Mouse (Mus musculus) layer of hippocampus, postnatal 14 days (tissue): Measurements from ENCODE around the gene Mlxip. TPM values are rescaled to one million over a fixed set of nuclear protein-coding genes. Genes with fewer than 3 reads are reported as not detected.

ENCODE experiments used
- DNase-seq, 2 experiments: peaks; one replicate each; pipeline ENCODE4 v3.0.0; 2021 to 2022; ENCODE audit warnings: low spot score in 2 of 2, mixed read lengths in 1 of 2
- total RNA-seq, 2 experiments: library from RNA; stranded (reverse); gene quantifications; 2 replicates each; pipeline ENCODE4 v1.2.3; 2021

The Mlxip gene
- total RNA-seq, 2 experiments from 2014 or later, result 22.9 to 25.2 TPM

- peak; percentile 51 to 70 for DNase-seq
Measured at GRCm38 (mm10) chr5:123431524-123432304, 37.1 kb downstream of the Mlxip start.

GRCm38 (mm10) chr5:123432305-123432874 is 37.8 kb downstream of the Mlxip start:
- no peak for DNase-seq

GRCm38 (mm10) chr5:123436071-123436779 is 41.6 kb downstream of the Mlxip start:
- no peak for DNase-seq

DNA sequence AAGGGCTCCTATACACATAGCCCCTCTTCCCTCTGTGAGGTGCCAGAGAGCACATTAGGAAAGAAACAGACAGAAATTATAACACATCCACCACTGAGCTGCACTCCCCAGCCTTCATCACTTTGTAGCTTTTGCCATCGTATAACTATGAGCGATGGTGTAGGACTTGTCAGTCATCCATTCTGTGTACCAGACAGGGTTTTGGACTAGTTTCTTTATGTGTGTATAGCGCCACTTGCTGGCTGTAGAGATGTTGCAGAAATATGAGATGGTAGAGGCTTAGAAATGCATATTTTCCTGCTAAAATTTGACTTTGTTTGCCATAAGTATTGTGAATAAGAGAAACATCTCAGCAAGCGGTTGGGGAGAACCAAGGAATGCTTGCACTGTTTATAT is 42.2 kb downstream of the Mlxip start:
- peak; percentile 48 to 74 for DNase-seq

DNA sequence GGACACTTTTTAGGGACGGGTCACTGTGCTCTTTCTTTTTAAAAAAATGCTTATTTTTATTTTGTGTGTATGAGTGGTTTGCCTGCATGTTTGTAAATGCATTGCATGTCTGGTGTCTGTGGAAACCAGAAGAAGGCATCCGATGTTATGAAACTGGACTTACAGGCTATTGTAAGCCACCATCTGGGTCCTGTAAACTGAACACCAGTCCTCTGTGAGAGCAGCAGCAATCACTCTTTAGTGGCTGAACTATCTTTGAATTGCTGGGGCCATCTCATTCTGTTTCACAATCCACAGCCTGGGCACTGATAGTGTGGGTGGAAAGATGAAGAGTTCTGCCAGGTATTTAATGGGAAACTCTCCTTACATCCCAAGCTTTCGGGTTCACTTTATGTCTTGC is 43.8 kb downstream of the Mlxip start:
- no peak for DNase-seq

DNA sequence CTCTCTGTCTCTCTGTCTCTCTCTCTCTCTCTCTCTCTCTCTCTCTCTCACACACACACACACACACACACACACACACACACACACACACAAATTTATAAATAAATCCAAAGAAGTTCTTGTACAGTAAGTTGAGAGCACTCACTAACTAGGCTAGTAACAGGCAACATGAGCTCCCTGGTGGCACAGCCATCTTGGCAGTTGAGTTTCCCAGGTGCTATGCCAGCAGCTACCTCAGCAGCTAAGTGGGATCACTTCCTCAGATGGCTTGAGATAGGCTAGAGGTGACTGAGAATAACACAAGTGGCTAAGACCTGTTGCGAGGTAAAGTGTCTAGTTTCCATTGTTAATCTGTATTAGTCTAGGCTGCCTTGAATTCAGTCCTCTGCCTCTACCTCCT is 44.7 kb downstream of the Mlxip start:
- DNase-seq, result no peak

- no peak for DNase-seq
Measured at GRCm38 (mm10) chr5:123439941-123440340, 45.3 kb downstream of the Mlxip start.

GRCm38 (mm10) chr5:123440664-123441063 is 46.1 kb downstream of the Mlxip start:
- no peak for DNase-seq

DNA sequence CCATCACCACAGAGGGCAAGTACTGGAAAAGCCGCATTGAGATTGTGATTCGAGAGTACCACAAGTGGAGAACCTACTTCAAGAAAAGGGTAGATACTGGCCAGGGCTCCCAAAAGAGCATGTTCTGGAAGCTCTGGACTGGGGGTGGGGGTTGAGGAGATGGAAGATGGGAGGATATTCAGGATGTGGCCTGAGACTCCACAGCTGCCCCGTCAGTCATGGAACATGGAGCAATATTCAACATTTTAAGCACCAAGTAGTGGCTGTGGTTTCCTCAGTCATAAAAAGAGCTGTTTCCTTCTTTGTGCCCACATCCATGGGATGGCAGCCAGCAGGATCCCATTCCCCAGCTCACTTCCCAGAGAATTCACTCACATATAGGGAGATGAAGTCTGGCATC is 47.7 kb downstream of the Mlxip start:
- DNase-seq, result no peak

- DNase-seq, result peak; percentile 78 to 79
Measured at GRCm38 (mm10) chr5:123444069-123444468, 49.5 kb downstream of the Mlxip start.

- DNase-seq, result no peak
Measured at GRCm38 (mm10) chr5:123444849-123445334, 50.3 kb downstream of the Mlxip start.

- no peak for DNase-seq
Measured at GRCm38 (mm10) chr5:123451886-123452285, 57.3 kb downstream of the Mlxip start.

DNA sequence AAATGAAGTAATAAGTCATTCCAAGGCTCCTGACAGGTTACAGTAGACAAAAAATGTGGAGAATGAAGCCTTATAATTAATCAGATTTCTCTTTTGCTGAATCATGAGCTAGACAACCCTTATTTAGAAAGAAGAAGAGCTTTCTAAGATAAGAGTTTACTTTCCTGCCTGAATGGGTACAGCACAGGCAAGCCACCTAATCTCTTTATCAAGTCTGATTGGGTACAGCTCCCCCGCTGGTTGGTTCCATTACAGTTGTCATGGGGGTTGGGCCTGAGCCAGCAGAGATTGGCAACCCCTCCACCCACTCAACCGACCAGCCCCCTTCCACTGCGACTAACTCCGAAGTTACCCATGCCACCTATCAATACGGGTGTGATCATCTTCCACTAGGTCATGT is 66.8 kb downstream of the Mlxip start:
- DNase-seq, result no peak

GRCm38 (mm10) chr5:123464638-123465037 is 70.0 kb downstream of the Mlxip start:
- no peak for DNase-seq

DNA sequence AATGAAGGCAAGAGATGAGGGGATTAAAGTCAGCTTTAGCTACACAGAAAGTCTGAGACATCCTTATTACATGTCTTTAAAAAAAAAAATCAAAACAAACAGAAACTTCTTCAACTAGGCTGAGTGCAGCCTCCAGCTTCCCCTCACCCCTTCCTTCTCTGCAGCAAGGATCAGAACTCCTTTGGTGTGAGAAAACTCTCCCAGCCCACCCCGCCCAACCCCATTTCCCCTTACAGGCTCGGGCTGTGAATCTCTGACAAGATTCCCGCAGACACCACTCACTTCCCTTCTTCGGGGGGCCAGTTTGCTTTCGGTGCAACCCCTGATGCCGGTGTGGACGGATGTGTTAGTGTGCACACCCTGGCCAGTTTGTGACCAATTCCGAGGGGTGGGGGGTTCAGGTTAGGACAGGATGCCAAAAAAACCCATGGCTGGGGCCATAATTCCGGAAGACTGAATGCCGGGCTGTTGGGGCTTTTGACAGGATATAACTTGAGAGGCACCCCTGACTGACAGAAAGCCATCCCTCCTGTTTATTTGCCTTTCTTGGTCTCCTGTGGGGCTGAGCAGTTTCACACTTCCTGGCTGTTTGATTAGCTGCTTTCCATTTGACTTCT is 76.3 kb downstream of the Mlxip start:
- DNase-seq, result no peak

DNA sequence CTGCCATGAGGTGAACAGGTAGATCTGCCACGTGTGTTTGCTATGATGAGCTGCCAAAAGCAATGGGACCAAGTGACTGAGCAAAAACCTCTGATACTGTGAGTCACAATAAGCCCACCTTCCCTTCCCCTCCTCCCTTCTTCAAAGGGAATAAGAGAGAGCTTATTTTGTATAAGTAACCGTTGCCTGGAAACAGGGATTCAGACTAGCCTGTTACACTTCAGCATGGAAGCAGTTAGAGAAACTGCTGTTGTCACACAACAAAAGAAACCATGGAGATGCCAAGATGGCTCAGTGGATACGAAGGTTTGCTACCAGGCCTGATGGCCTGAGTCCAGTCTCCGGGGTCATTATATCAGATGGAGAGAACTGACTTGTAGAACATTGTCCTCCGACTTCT is 79.2 kb downstream of the Mlxip start:
- DNase-seq, result no peak

DNA sequence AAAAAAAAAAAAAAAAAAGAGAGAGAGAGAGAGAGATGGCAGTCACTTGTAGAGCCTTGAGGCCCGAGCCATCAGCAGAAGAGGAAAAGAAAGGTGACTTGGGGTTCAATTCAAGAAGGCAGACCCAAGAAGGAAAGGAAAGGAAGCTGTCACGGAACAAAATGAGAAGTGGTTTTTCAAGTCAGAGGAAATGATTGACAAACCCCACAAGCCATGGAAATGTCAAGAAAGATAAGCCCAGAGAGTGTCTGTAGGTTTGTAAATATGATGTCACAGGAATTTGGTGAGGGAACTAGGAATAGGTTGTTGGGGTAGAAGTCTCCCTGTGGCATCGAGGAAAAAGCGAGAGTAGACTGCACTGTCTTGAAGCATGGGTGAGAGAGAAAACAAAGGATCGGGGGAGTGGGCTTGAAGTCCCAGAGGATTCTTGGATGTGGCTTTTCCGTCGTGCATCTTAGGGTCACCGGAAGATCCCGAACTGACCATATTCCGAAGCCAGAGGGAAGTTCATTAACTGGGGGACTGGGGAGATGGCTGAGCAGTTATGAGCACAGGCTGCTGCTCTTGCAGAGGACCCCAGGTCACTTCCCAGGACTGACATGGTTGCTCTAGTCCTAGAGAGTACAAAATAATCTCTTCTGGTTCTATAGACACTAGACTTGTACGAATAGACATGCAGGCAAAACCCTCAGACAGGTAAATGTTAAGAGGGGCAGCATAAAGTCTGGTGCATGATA is 93.2 kb downstream of the Mlxip start:
- DNase-seq, result no peak

DNA sequence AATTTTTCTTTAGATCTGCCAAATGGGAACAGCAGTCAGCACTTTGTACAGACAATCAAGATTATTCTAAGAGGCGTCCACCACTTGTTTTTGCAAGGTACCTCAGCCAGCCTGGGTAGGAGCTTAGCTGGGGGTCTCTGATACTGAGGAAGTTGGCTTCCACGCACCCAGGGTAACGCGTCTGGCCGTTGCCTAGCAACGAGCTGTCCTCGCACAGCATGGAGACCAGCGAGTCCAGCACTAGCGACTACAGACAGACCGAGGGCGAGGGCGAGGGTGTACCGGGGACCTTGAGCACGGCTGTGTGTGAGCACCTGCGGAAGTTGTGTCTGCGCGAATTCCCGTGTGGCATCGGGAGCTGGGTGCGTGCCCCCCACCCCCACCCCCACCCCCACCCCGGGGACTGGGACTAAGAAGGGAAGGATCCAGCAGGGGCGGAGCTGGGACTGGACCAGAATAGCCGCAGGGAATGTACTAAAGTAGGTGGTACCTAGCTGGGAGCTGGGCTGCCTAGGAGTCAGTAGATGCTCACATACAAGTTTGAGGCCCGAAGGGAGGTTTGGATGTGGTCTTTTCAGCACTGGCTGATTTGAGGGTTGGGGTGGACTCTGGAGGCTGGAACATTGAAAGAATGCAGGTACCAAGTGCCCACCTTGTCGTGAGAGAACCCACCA is 94.7 kb downstream of the Mlxip start, which contains the start of the genes Lrrc43 and Il31:
TSS of gene Lrrc43 (plus strand) at position 194 of the 674 bp plus-strand sequence.
TSS of gene Il31 (minus strand) at position 378 of the 674 bp plus-strand sequence.
- no peak for DNase-seq

GRCm38 (mm10) chr5:123489935-123490334 is 95.3 kb downstream of the Mlxip start:
- no peak for DNase-seq

DNA sequence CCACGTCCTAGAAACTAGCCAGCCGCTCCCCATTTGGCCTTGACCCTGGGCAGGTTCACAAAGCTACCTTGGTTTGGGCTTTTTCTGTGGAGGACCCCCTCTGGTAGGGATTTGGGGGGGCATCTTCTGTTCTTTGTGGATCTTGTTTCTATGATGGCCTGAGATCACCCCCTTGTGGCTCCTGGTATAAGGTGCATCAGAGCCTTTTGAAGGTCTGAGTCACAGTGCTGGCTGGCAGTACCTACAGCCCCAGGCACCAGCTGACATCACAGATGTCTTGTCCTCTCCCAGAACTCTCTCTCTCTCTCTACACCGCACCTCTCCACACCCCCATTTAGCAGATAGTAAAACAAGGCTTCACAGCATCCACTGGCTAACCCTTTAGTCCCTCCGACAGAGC is 105.1 kb downstream of the Mlxip start:
- peak; percentile 46 to 57 for DNase-seq
